Mouse (Mus musculus) adrenal gland (tissue): ENCODE data around the gene Eif6.

ENCODE experiments used
- intact Hi-C: fragments of 180-260 bp; cut with DNase I; formaldehyde crosslinking; loops from one replicate; pipeline ENCODE4 v1.15.1; 2025

The Eif6 gene

DNA sequence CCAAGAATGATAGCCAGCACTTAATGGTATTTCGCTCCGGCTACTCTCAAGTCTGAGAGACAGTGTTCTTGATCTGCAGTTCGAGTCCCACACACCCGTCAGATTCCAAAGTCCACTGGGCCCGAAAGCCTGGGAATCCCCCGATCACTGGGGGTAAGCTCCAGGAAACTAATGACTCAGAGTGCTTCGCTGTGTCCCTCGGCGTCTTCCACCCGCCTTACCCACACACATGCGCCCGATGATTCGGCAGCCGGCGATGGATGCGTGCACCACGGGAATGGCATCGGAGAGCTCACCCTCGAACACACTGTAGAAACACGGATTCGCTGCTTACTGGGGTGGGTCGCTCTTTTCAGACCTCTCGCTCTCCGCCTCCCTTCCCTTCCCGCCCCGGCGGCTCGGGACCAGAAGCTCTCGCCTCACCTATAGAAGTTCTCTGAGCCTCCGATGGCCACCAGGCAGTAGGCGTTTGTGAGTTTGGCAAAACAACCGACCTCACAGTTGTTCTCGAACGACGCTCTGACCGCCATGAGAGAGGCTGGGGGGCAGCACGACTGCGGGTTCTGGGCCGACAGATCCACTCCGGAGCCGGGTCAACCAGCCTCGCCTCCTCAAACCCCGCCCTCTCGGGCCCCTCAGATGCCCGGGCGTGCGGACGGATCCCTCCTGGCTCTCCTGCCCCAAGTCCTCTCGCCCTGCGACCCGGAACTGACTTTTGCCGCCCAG is 658 bp downstream of the Eif6 start:
- intact Hi-C loops: no loop called here

DNA sequence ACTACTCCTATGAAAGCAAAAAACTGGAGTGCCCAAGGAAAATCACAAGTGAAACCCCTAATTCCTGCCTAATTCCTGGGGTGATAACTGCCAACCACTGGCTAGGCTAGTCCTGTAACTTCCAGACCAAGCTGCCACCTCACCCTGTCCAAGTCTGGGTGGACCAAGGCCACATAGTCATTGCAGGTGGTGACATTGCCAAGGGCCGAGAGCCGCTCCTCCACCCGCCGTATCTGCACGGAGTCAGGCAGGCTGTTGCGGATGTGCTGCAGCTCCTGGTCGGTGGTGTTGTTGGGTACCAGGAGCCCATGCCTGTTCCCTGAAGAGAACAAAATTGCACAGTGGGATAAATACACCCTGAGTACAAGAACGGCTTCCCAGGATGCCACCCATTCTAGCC is 3.0 kb downstream of the Eif6 start:
- intact Hi-C loops: no loop called here

DNA sequence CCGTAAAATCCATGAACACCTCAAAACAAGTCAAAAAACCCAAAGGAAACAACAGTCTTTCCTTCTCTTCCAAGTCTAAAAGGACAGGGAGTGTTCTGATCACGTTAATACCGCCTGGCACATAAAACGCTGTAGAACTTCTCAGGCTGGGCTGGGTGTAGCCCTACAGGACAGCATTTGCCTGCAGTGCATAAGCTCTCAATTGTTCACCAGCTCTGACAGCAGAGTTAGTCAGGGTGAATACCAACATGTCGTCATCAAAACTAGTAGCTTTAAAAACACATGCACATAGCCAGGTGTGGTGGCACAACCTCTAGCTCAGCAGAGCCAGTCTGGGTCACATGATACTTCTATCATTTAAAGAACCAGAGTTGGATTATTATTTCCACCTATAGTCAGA is 5.9 kb downstream of the Eif6 start:
- intact Hi-C loops: no loop called here

DNA sequence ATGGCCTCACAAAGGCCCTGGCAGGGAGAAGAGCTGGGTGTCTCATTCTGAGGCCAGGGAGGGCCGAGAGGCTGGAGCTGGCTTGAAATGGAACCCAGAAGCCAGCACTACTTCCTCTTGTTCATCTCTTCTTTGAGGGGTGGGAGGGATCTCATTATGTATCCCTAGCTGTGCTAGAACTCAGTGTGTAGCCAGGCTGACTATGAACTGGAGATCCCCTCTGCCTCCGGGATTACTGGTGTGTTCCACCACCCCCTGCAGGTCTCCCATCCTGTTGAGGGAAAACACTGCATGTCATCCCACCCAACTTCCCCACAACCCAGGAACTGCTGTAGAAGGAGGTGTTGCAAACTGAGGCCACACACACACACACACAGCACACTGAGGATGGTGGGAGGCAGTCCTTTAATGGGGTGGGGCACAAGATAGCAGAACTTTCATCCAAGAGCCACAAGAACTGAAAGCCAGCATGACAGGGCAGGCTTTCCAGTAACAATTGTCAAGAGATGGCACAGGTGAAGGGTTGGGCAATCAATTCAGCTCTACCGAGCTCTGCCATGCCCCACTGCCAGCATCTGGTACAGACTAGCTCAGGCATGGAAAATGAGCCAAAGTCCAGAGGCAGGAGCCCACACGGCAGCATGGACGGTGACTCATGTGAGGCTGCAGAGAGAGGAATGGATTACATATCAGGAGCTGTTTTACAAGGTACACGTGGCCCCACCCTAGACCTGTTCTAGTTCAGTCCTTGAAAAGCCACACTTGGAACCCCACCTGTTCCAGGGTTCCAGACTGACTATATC is 7.1 kb downstream of the Eif6 start:
- intact Hi-C loops: no loop called here

DNA sequence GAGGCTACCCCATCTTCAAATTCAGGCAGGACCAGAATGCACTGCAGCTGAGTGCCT is 7.5 kb downstream of the Eif6 start, which contains the start of gene BC029722:
Gene BC029722 (minus strand): TSS at position 35 of the 57 bp plus-strand sequence.
- intact Hi-C loops: no loop called here

DNA sequence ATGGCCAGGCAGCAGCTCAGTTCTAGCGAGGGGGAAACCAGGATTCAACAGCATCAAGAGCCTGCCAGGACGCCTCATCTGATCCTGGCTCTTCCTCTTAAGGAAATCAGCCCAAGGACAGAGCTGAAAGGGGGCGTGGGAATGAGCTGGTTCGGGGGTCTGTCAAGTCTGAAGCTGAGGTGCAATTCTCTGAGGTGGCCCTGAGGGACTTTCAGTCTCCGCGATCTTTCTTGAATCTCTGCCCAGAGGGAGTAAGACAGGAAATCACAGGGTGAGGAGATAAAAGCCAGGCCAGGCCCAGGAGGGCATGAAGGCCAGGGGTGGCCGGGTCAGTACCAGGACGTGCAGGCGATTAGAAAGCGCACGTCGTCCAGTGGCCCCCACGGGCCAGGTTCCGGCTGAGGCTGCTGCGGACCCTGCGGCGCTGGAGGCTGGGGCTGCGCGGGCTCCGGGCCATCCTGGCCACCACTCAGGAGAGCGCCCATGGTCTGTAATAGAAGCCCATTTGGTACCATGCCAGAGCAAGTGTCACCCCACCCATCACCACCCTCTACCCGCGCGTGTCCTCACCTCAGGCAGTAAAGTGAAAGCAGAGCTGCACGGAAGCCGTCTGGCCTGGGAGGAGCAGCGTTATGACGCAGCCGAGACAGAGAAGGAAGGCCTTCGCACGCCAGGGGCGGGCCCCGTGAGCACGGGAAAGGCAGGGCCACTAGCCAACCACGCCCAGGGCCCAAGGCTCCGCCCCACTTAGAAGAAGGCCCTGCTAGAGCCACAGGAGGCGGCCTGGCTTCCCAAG is 7.9 kb downstream of the Eif6 start:
- intact Hi-C loops: no loop called here

DNA sequence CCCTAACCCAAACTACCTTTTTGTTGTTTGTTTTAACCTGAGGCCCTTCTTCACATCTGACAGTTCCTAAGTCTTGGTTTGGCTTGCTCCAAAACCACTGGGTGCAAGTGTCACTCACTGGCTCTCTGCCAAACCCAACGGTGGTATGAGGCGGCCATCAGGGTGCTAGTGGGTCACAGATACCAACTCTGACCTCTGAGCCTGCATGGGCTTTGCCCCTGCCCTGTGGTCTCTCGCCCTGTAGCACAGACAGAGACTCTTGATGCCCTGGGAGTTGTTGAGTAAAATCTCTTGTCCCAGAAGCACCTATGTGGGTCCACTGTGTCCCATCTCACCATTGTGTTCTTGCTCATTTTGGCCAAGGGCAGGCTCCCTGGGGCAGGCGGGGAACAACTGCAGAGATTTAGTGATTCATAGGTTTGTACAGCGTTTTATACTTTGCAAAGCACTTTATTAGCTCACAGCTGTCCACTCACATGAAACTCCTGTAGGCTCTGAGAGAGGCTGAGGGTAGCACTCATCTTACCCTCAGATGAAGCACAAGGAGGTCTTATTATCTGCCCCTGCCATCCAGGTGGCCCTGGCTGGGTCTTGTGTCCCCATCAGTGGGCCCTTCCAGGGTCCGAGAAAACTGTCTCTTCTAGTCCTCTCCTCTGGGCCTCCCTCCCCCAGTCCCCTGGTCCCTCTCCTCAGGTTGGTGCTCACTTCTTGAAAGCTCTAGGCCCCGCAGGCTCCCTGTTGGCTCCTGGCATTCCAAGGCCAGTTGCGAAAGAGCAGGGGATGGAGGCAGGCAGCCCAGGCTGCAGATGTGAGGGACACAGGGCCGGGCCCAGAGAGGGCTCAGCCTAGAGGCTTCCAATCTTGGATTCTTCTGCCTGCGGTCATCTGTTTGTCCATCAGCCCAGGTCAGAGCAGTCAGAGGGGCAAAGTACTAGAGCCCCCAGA is 9.2 kb downstream of the Eif6 start:
- intact Hi-C loops: no loop called here

DNA sequence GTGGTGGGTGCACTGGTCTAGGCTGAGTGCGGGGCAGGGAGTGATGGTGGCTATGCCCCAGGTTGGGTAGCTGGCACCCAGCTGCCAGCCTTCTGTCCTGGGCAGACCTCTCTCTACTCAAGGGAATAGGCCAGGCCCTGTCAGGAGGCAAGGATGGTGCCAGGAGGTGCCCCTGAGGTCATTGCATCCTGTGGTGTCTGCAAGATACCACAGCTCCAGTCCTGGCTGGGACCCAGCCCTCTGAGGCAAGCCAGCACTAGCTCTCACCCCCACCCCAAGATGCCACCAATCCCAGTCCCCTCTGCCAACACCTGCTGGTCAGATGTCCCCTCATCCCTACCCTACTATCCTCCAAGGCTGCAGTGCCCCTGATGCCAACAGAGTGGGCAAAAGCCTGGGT is 10.5 kb downstream of the Eif6 start:
- intact Hi-C loops: no loop called here

DNA sequence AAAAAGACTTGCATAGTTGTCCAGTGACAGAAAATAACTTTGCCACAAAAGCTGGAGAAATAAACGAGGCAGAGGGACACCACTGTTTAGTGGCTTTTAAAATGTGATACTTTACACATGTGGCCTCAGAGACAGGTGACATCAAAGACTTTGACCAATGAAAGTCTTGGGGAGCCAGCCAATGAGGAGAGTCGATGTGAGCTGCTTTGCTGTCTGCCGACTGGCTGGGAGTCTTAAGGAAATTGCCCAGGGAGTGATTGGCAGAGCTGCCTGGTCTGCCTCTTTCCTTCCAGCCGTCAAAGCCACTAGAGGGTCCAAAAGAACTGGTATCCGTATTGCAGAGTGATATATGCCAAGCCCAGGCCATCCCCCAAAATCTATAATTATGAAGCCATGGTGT is 11.9 kb downstream of the Eif6 start:
- intact Hi-C loops: loop anchor here (5.0 kb wide), 1 partner anchor 58 kb away; no protein-coding TSS in a partner anchor

DNA sequence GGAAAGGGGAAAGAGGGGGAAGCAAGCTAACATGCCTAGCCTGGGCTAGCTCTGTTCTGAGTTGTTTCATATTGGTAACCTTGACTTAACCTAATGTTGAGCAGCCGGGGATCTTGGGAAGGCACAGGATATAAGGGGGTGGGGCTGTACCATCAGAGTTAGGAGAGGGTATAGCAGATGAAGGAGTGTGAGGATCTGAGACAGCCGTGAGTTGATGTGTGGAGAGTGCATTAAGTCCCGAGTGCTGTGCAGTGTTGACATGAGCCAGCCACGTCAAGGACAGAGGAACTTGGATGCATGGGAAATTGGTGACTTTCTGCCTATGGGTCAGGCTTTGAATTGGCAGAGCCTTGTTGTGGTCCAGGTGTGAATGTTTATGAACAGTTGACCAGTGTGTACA is 14.1 kb downstream of the Eif6 start:
- intact Hi-C loops: loop anchor here (5.0 kb wide), 1 partner anchor 55 kb away; no protein-coding TSS in a partner anchor

DNA sequence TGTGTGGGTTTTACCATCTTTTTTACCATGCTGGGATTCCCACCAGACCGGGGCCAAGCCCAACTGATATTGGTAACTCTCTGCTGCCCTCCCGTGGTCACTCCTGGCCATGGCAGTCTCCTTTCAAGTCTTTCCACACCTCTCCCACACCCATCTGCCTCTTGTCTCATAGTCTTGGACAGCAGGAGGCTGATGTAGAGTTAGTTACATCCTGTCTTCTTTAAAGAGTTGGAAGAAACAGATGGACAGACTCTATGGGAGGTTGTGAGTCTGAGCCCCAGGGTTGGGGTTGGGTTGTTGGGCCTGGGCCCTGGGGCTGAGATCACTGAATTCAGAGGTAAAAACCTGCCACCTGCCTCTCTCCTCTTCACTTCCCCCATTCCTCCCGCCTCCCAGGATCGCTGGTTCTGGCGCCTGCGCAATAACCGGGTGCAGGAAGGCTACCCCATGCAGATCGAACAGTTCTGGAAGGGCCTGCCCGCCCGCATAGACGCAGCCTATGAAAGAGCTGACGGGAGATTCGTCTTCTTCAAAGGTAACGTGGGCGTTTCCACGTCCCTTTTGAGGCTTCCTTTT is 14.8 kb downstream of the Eif6 start:
- intact Hi-C loops: loop anchor here (5.0 kb wide), 1 partner anchor 55 kb away; no protein-coding TSS in a partner anchor

DNA sequence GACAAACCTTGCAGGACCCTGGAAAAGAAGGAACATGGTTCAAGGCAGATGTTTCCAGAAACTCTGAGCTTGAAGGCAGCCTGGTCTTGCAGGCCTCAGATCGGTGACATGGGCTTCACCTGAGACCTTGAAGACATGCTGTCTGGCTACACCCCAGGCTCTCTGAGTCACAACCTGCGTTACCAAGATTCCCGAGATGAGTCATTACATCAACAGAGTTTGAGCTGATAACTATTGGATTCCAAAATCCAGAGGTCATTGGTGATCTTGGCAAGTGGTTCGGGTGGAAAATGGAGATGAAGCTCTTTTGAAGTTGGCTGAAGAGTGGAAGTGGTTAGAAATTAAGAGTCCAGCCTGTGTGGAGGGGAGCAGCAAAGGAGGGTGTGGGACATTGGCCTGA is 17.1 kb downstream of the Eif6 start:
- intact Hi-C loops: loop anchor here (5.0 kb wide), 1 partner anchor 52 kb away; no protein-coding TSS in a partner anchor

DNA sequence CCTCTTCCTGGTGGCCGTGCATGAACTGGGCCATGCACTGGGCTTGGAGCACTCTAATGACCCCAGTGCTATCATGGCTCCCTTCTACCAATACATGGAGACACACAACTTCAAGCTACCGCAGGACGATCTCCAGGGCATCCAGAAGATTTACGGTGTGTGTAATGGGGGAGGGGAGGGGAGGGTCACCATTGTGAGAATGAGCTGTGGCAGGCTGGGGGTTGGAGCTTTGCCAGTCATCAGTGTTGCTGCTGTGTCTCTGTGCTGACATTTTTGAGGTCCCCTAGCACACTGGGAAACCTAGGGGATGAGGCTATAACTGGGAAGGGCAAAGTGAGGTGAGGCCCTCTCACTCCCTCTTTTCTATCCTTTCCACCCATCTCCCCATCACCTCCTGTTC is 19.3 kb downstream of the Eif6 start:
- intact Hi-C loops: no loop called here

DNA sequence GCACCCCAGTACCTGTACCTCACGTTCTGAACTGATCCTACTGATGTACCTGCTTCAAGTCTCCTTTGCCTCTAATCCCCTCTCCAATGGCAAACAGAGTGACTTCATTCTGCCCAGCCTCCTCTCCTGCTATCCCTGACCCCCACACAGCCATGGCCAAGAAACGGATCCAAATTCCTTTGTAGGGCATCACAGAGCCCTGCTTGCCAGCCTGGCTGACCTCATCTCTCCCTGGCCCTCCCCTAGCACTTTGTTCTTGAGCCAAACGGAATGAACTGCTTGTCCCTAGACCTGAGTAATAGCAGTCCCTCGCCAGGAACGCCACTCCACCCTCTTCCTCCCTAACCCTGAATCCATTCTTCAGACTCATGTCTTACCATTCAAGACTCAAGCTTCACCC is 20.2 kb downstream of the Eif6 start:
- intact Hi-C loops: no loop called here

DNA sequence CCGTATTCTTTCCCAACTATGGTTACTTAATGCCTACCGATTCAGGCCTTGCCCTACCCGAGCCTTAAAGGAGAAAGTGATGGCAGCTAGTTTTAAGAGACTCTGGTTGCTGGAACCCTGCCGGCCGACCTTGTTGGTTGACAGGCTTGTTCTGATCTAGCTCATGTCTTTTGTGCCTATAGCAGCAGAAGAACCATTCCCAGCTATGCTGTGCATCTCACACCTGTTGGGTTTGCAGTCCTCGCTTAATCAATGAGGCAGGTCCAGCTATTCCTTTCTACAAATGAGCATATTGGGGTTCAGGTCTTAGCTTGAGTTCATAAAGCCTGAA is 20.8 kb downstream of the Eif6 start:
- intact Hi-C loops: no loop called here

DNA sequence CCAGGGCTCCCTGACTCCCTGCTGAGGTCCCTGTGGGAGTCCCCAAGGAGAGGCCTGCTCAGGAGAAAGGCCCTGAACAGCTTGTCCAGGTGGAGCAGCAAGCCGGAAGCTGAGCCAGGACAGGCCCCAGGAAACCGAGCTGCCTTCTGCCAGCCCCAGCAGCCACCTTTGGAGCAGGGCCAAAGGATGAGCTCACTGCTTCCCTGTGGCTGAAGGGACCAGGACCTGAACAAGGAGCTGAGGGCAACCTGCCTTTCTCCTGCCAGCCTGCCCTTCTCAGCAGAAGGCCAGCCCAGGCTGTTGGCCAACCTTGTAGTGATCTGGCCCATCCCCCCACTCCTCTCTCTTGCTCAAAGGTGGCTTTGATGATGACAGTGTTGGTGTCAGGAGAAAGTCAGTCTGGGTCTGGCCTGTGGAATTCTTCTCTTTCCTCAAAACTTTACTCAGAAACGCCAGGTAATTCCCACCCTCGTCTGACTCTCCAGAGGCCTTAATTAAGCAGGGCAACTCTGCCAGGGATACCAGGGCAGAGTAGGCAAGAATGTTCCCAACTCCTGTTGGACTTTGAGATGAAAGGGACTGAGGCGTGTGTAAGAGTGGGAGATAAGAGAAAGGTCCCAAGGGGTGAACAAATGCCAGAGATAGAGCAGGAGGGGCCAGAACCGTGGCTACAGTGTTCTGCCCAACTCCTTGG is 21.3 kb downstream of the Eif6 start:
- intact Hi-C loops: no loop called here

DNA sequence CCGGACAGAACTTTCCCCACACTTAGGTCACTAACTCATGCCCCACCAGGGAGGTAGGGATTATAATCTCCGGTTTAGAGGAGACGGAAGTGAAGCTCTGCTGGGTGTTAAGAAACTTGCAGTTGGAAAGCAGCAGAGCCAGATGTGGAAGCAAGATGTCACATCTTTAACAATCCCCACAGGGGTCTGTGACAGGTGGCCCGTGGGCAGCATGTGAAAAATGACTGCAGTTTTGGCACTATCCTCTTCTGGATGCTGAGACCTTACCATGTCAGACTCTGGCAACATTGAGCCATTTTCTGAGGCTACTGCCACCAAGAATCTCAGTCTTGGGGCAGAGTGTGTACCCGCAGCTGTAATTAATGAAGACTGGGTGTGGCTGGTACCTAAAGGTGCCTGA is 22.7 kb downstream of the Eif6 start:
- intact Hi-C loops: loop anchor here (5.0 kb wide), 1 partner anchor 37 kb away; no protein-coding TSS in a partner anchor

DNA sequence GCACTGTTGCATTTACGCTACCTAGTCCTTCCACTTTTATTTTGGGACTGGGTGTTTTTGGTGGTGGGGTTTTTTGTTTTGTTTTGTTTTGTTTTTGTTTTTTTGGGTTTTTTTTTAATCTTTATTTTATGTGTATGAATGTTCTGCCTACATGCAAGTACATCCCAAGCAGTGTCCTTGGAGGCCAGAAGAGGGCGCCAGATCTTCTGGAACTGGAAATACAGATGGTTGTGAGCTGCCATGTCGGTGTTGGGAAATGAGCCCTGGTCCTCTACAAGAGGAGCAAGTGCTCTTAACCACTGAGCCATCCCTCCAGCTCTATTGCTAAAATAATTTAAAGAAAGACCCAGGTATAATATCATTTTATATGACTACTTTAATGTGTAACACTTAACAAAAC is 24.0 kb downstream of the Eif6 start:
- intact Hi-C loops: loop anchor here (5.0 kb wide), 1 partner anchor 35 kb away; no protein-coding TSS in a partner anchor

DNA sequence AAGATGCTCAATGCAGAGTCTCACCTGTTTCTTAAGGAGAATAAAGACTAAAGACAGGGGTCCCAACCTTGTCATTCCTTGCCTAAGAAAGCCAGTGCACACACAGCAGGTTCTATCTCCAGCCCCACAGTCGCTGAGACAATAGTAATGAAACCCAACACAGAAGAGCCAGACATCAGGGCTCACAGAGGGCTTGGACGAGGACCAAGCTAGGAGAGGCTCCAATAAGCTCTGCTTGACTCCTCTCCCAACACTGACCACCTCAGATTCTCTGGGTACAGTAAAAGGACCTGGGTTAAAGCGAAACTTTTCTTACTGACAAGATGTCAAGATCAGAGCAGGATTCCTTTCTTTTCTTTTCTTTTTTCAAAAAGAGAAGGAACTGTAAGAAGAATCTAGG is 28.1 kb downstream of the Eif6 start:
- intact Hi-C loops: no loop called here

DNA sequence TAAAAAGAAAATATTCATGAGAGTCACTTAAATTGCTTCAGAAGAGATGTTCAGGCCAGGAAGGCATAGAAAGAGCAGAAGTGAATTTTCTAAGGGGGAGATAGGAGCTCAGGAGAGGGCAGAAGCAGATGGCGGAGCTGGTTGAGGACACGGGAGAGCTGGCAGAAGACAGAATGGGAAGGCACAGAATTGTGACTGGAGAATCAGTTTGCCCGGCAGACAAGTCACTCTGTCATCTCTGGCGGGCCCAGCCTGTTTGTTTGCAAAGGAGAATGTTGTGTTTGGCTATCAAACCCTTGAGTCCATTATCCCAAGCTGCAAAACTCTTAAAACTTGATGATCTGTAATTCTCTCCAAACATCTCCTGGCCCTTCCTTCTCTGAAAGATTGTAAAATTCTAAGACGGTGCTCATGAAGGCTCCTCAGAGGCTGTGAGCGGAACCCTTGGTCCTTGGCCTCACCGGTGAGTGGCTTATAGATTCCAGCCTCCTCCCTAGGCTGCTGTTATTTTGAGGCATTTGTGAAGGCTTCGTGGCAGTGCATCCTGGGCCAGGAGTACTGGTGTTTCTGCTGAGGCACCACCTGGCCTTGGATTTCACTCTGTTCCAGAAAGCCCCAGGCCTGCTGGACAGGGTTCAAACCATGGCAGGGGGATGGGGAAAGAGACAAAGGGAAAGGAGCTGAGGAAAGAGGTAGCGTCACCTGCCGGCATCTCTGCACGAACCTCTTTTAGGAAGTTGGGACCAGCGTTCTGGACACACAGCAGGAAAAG is 31.9 kb downstream of the Eif6 start:
- intact Hi-C loops: no loop called here
